Mouse (Mus musculus): ENCODE measurements around the gene Nat10. TPM values are rescaled to one million over a fixed set of nuclear protein-coding genes. Genes with fewer than 3 reads are reported as not detected.

Gene Nat10
- polyA plus RNA-seq, 1 experiment from 2014 or later, result 15.8 TPM

DNA sequence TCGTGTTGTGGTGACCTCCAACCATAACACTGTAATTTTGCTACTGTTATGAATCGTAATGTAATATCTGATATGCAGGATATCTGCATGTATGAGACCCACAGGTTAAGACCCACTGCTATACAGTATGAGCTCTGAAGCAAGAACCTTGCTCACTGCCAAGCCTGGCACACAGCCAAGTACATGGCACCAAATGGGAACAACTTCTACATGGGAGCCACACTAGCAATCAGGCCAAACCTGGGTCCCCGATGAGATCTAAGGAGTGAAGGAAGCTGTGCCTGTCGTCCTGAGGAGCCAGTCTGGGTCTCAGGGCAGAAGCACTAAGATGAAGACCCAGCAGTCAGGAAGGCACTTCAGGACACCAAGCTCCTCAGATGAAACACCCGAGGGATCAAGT lies 15.6 kb downstream of the Nat10 start:
- H3K9me3 ChIP-seq, result no peaks in the 10 kb centered on the region
- H3K27me3 ChIP-seq (replicated peaks), result no peaks in the 10 kb centered on the region
- H3K4me3 ChIP-seq, result no peak overlapping the region
- H3K27ac ChIP-seq (replicated peaks), result no peak overlapping the region
- peaks cover 80% of the 10 kb centered on the region for H3K36me3 ChIP-seq
- 81% methylated on average over 5 of the region's 5 CpGs for WGBS
- H3K4me1 ChIP-seq, result no peaks in the 10 kb centered on the region
- ATAC-seq (ENCODE audit: extremely low read depth, insufficient number of reproducible peaks, low FRiP score, low TSS enrichment), result no peak
- H3K9ac ChIP-seq, result no peak overlapping the region
- no peak overlapping the region for H3K4me2 ChIP-seq

DNA sequence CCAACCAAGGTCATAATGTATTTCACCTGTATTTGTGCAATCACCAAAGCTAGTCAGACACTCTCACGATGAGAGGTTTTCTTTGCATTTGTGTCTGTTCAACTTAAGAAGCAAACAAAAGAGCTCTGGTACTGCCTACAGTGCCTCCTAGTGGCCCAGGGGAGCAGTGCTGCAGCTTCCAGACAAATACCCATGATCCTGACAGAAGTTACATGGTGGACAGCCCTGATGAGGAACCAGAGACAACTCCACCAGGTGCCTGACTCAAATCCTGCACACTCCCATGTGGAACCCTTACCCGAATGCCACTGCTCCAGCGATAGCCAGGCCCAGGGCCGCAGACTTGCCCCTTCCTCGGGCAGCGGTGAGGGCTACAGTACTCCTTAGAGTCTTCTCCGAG lies 17.1 kb downstream of the Nat10 start:
- H3K4me3 ChIP-seq, result no peak overlapping the region
- no peak for ATAC-seq (ENCODE audit: extremely low read depth, insufficient number of reproducible peaks, low FRiP score, low TSS enrichment)
- H3K4me2 ChIP-seq, result no peak overlapping the region
- WGBS, result 79% methylated on average over 7 of the region's 7 CpGs
- H3K9me3 ChIP-seq, result no peaks in the 10 kb centered on the region
- no peak overlapping the region for H3K9ac ChIP-seq
- no peak overlapping the region for H3K27ac ChIP-seq (replicated peaks)
- H3K27me3 ChIP-seq (replicated peaks), result no peaks in the 10 kb centered on the region
- peaks cover 78% of the 10 kb centered on the region for H3K36me3 ChIP-seq
- no peaks in the 10 kb centered on the region for H3K4me1 ChIP-seq

DNA sequence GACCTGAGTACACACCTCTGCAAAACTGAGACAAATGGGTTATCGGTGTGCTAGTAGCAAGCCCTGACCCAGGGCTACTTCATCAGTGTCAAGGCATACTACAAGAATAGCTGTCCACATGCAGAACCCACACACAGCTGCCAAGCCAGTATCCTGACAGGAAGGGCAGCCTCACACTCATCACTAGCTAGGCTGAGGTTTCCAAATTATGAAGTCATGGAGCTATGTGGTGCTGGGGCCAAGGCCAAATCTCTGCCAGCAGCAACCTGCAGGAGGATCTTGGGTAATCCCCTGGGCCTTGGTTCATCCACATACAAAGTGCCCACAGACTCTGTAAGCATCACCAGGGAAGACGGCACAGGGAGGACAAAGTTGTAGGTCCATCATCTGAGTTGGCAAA lies 17.5 kb downstream of the Nat10 start:
- H3K9ac ChIP-seq, result no peak overlapping the region
- no peak for ATAC-seq (ENCODE audit: extremely low read depth, insufficient number of reproducible peaks, low FRiP score, low TSS enrichment)
- H3K4me1 ChIP-seq, result no peaks in the 10 kb centered on the region
- H3K4me2 ChIP-seq, result no peak overlapping the region
- H3K9me3 ChIP-seq, result no peaks in the 10 kb centered on the region
- H3K4me3 ChIP-seq, result no peak overlapping the region
- no peaks in the 10 kb centered on the region for H3K27me3 ChIP-seq (replicated peaks)
- H3K27ac ChIP-seq (replicated peaks), result no peak overlapping the region
- peaks cover 78% of the 10 kb centered on the region for H3K36me3 ChIP-seq
- 83% methylated on average over 2 of the region's 2 CpGs for WGBS

DNA sequence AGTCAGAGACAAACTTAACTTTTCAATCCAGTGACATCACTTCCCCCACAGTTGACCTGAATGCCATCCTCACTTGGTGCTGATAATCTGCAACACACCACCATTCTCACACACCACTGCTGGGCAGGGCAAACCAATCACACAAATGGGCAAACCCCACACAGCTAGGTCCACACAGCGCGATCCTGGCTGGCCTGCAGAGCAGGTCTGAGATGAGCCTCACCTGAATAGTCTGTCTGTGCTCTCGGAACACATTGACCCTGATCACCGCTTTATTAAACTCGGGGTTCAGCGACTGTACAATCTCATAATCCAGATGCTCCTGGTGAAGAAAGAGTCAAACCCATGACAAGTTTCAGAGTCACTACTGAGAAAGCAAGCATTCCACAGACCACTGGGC lies 18.2 kb downstream of the Nat10 start:
- H3K36me3 ChIP-seq, result peaks cover 73% of the 10 kb centered on the region
- no peak for ATAC-seq (ENCODE audit: extremely low read depth, insufficient number of reproducible peaks, low FRiP score, low TSS enrichment)
- no peaks in the 10 kb centered on the region for H3K27me3 ChIP-seq (replicated peaks)
- no peaks in the 10 kb centered on the region for H3K4me1 ChIP-seq
- no peaks in the 10 kb centered on the region for H3K9me3 ChIP-seq
- H3K27ac ChIP-seq (replicated peaks), result no peak overlapping the region
- no peak overlapping the region for H3K9ac ChIP-seq
- no peak overlapping the region for H3K4me3 ChIP-seq
- 92% methylated on average over 6 of the region's 6 CpGs for WGBS
- no peak overlapping the region for H3K4me2 ChIP-seq

DNA sequence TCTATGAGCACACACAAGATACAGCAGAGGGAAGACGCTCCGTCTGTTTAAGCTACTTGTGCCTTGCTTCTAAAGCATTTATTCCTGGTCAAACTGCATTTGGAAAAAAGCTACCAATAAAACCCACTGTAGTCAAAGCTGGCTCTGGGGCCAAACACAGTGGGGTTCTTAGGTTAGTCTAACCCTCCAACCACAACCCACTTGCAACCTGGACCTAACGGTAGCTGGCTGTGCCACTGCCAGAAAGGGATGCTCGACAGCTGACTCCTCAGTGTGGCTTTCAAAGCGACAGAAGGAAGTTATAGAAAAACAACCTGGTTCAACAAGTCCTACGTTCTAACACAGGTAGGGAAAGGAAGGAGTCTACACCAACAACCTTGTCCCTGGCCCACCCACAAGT lies 29.6 kb downstream of the Nat10 start:
- no peaks in the 10 kb centered on the region for H3K27me3 ChIP-seq (replicated peaks)
- no peaks in the 10 kb centered on the region for H3K9me3 ChIP-seq
- no peak overlapping the region for H3K9ac ChIP-seq
- peaks cover 97% of the 10 kb centered on the region for H3K36me3 ChIP-seq
- no peak for ATAC-seq (ENCODE audit: extremely low read depth, insufficient number of reproducible peaks, low FRiP score, low TSS enrichment)
- H3K4me1 ChIP-seq, result no peaks in the 10 kb centered on the region
- H3K4me2 ChIP-seq, result no peak overlapping the region
- no peak overlapping the region for H3K4me3 ChIP-seq
- H3K27ac ChIP-seq (replicated peaks), result no peak overlapping the region
- 92% methylated on average over 6 of the region's 6 CpGs for WGBS

DNA sequence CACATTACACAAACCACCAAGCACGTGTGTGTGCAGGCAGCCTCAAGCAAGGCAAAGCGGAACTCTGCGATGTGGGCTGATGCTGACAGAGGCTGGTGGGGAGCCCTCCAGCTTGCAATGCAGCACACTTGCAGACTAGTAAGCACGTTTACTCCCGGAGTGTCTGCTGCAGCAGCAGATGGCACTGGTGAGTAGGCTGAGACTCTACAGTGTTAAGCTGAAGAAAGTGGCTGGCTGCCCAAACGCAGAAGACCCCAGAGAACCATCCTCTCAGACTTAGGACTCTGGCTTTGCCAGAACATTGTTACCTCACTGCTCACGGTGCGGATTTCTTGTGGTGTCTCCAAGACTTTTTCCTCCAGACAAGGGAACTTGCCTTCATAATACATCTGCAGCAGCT lies 30.1 kb downstream of the Nat10 start:
- 79% methylated on average over 8 of the region's 8 CpGs for WGBS
- ATAC-seq (ENCODE audit: extremely low read depth, insufficient number of reproducible peaks, low FRiP score, low TSS enrichment), result no peak
- H3K4me2 ChIP-seq, result no peak overlapping the region
- H3K27ac ChIP-seq (replicated peaks), result no peak overlapping the region
- no peak overlapping the region for H3K9ac ChIP-seq
- H3K36me3 ChIP-seq, result peaks cover 97% of the 10 kb centered on the region
- H3K27me3 ChIP-seq (replicated peaks), result no peaks in the 10 kb centered on the region
- H3K4me3 ChIP-seq, result no peak overlapping the region
- no peaks in the 10 kb centered on the region for H3K9me3 ChIP-seq
- H3K4me1 ChIP-seq, result no peaks in the 10 kb centered on the region

DNA sequence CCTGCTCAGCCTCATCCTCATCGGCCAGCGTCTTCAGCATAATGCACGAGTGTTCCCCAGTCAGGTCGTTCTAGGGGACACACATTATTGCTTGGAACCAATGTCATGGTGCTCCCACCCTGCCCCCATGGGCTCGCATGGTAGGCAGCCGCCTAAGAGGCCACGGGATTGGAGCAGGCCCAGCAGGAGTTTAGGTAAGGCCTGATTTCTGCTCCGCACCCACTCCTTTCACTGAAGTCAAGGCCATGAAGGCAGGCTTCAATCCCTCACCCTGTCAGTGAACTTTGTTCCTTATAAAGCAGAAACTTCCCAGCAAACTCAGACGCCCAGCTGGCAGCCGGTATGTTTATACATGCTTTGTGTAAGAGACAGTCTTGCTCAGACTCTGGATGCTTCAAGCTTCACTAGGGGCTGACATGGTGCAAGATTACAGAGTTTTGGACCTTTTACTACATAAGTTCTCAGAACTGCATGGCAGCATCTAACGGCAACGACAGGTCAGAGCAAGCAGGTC lies 33.0 kb downstream of the Nat10 start:
- peaks cover 97% of the 10 kb centered on the region for H3K36me3 ChIP-seq
- 80% methylated on average over 12 of the region's 12 CpGs for WGBS
- H3K4me2 ChIP-seq, result no peak overlapping the region
- H3K4me1 ChIP-seq, result no peaks in the 10 kb centered on the region
- no peak overlapping the region for H3K27ac ChIP-seq (replicated peaks)
- H3K27me3 ChIP-seq (replicated peaks), result no peaks in the 10 kb centered on the region
- no peak for ATAC-seq (ENCODE audit: extremely low read depth, insufficient number of reproducible peaks, low FRiP score, low TSS enrichment)
- H3K9ac ChIP-seq, result no peak overlapping the region
- no peak overlapping the region for H3K4me3 ChIP-seq
- no peaks in the 10 kb centered on the region for H3K9me3 ChIP-seq

DNA sequence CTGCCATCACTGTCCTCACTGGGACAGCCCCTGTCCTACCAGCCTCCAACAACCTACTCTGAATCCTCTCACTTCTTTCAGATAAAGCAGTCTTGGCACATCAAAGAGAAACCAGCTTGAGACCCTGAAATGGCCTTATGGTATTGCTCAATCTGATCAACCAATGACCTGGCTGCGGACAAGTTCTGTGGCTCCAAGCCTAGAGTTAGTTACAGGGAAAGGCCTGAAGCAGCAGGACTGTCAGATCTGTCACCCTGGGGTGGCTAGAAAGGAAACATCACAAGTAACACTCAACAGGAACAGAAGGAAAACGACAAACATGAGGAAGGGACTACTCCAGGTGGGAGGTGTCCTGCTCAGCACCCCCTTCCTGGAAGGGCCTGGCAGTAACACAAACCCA lies 36.5 kb downstream of the Nat10 start:
- Histone ChIP-seq H3K36me3 (peaks cover 92% of the 10 kb centered on the region), H3K27ac (replicated peaks) (no peak overlapping the region), H3K9ac (no peak overlapping the region), H3K27me3 (replicated peaks) (no peaks in the 10 kb centered on the region), H3K4me1 (no peaks in the 10 kb centered on the region), H3K4me3 (no peak overlapping the region), H3K4me2 (no peak overlapping the region), H3K9me3 (no peaks in the 10 kb centered on the region)
- ATAC-seq (ENCODE audit: extremely low read depth, insufficient number of reproducible peaks, low FRiP score, low TSS enrichment), result no peak
- 75% methylated on average over 2 of the region's 2 CpGs for WGBS

DNA sequence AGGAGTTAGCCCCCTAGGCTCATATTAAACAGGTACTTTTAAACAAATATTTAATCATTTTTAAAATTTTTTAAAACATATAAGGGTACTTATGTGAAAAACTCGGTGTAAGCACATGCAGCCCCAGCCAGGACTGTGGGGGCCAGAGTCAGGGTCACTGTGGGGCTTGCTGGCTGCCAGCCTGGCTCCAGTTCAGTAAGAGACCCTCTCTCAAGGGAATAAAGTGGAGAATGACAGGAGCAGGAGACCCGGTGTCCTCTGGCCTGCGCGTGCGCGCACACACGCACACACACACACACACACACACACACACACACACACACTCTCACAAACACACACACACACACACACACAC lies 41.8 kb downstream of the Nat10 start:
- no peak overlapping the region for H3K27ac ChIP-seq (replicated peaks)
- no peak overlapping the region for H3K9ac ChIP-seq
- no peak for ATAC-seq (ENCODE audit: extremely low read depth, insufficient number of reproducible peaks, low FRiP score, low TSS enrichment)
- H3K36me3 ChIP-seq, result peaks cover 86% of the 10 kb centered on the region
- no peaks in the 10 kb centered on the region for H3K9me3 ChIP-seq
- no peak overlapping the region for H3K4me2 ChIP-seq
- H3K27me3 ChIP-seq (replicated peaks), result no peaks in the 10 kb centered on the region
- WGBS, result 96% methylated on average over 7 of the region's 7 CpGs
- no peak overlapping the region for H3K4me3 ChIP-seq
- peaks cover 21% of the 10 kb centered on the region for H3K4me1 ChIP-seq

DNA sequence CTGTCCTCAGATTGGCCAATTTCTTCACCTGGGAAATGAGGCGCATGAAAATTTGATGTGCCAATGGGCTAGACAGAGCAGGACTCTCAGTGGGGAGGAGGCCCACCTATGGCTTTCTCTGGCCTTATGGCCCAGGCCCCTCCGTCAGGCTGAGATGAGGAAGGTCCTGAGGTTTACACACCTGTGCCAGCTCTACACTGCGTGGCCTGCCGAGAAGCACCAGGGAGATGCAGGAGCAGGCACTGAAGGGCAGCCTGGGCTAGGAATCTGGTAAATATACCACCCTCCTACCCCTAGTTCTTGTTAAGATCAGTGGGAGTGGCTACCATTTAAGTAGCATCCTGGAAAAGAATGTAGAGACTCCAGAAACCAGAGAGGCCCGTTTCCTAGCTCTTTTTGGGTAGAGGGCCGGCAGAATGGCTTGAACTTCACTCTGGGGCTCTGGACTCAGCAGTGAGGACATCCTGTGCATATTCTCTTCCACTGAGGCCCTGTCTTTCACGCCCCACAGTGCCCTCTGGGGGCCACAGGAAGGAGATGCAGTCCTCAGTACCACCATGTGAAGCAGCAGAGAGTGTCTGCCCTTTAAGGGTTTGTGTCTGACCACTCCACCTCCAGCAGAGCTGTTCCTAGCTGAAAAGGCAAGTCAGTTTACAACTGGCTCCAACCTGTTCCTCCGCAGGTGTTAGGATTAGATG lies 42.3 kb downstream of the Nat10 start:
- no peak for ATAC-seq (ENCODE audit: extremely low read depth, insufficient number of reproducible peaks, low FRiP score, low TSS enrichment)
- WGBS, result 61% methylated on average over 8 of the region's 8 CpGs
- Histone ChIP-seq H3K36me3 (peaks cover 86% of the 10 kb centered on the region), H3K9me3 (no peaks in the 10 kb centered on the region), H3K27ac (replicated peaks) (no peak overlapping the region), H3K4me1 (peaks cover 21% of the 10 kb centered on the region), H3K27me3 (replicated peaks) (no peaks in the 10 kb centered on the region), H3K4me3 (no peak overlapping the region), H3K4me2 (no peak overlapping the region), H3K9ac (no peak overlapping the region)

DNA sequence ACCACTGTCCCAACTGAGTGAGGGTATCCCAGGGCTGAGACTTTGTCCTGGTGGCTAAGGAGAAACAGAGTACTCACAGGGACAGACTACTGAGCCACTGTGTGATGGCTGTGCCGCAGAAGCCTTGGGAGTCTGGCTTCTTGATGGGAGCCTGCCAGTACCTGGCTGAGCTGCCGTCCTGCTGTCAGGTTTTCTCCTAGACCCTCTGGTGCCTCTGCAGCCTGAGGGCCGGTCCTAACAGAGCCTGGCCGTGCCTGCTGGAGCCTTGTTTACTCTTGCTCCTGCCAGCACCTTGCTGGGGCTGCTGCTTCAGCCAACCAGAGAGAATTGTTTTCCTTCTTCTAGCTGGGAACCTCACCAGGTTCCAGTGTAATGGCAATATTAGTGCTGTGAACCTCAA lies 46.7 kb downstream of the Nat10 start:
- no peak overlapping the region for H3K4me3 ChIP-seq
- no peaks in the 10 kb centered on the region for H3K9me3 ChIP-seq
- no peak overlapping the region; the same call in 1 of the 2 replicates for H3K27ac ChIP-seq (replicated peaks)
- H3K36me3 ChIP-seq, result peaks cover 94% of the 10 kb centered on the region
- no peak overlapping the region for H3K9ac ChIP-seq
- ATAC-seq (ENCODE audit: extremely low read depth, insufficient number of reproducible peaks, low FRiP score, low TSS enrichment), result no peak
- H3K4me2 ChIP-seq, result no peak overlapping the region
- 66% methylated on average over 4 of the region's 4 CpGs for WGBS
- peaks cover 25% of the 10 kb centered on the region for H3K4me1 ChIP-seq
- no peaks in the 10 kb centered on the region for H3K27me3 ChIP-seq (replicated peaks)

DNA sequence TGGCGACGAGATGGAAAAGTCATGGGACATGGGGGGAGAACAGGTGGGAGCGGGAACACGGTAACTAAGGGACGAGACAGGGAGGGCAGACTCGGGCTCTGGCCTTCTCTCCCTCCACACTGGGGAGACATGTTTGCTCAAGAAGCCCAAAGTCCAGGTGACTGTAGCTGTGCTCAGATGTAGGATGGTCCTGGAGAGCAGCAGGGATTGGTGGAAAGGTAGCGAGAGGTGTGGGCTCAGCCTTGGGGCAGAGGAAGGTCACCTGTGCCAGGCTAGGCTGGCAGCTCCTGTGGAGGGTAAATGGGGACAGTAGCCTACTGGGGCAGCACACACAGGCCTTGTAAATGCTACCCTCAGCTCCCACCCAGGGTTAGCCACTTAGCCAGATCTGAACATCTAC lies 47.2 kb downstream of the Nat10 start:
- Histone ChIP-seq H3K9ac (no peak overlapping the region), H3K27me3 (replicated peaks) (no peaks in the 10 kb centered on the region), H3K4me1 (peaks cover 25% of the 10 kb centered on the region), H3K4me3 (no peak overlapping the region), H3K27ac (replicated peaks) (no peak overlapping the region), H3K9me3 (no peaks in the 10 kb centered on the region), H3K4me2 (no peak overlapping the region), H3K36me3 (peaks cover 96% of the 10 kb centered on the region)
- no peak for ATAC-seq (ENCODE audit: extremely low read depth, insufficient number of reproducible peaks, low FRiP score, low TSS enrichment)
- WGBS, result 83% methylated on average over 7 of the region's 7 CpGs

Data from heart, embryonic 13.5 days (tissue).